1 mouse cellular context compared by ENCODE assay signal in genomic region chr4:46589946-46590684, GRCm38 (mm10).
TF ChIP-seq lines count a peak whose summit lies in the region.

No protein-coding gene starts in this region.

TF ChIP-seq in CH12.LX, 34 proteins besides CTCF, POLR2A, EP300 and RAD21:
- TF ChIP-seq ETS1 (conservative IDR thresholded peaks at IDR 0.05; ENCODE audit: low read depth, low read length) (no peak), ZC3H11A (IDR thresholded peaks at IDR 0.05; ENCODE audit: low read depth, low read length) (no peak), MEF2A (IDR thresholded peaks at IDR 0.05; ENCODE audit: borderline replicate concordance, low read depth, low read length) (no peak), E2F4 (IDR thresholded peaks at IDR 0.05; ENCODE audit: insufficient replicate concordance, low read depth, low read length) (no peak), SIN3A (IDR thresholded peaks at IDR 0.05; ENCODE audit: low read length) (no peak), MYC (IDR thresholded peaks at IDR 0.05; ENCODE audit: low read depth, low read length) (no peak), MAZ (IDR thresholded peaks at IDR 0.05; ENCODE audit: low read depth, low read length) (no peak), JUND (conservative IDR thresholded peaks at IDR 0.05; ENCODE audit: low read depth, low read length) (no peak), ELF1 (IDR thresholded peaks at IDR 0.05; ENCODE audit: low read depth, low read length) (no peak), RCOR1 (conservative IDR thresholded peaks at IDR 0.05; ENCODE audit: low read depth, low read length) (no peak), BHLHE40 (IDR thresholded peaks at IDR 0.05; ENCODE audit: low read depth, low read length) (no peak)
